Mouse (Mus musculus): Measurements from ENCODE around the gene Slc38a5.

DNA sequence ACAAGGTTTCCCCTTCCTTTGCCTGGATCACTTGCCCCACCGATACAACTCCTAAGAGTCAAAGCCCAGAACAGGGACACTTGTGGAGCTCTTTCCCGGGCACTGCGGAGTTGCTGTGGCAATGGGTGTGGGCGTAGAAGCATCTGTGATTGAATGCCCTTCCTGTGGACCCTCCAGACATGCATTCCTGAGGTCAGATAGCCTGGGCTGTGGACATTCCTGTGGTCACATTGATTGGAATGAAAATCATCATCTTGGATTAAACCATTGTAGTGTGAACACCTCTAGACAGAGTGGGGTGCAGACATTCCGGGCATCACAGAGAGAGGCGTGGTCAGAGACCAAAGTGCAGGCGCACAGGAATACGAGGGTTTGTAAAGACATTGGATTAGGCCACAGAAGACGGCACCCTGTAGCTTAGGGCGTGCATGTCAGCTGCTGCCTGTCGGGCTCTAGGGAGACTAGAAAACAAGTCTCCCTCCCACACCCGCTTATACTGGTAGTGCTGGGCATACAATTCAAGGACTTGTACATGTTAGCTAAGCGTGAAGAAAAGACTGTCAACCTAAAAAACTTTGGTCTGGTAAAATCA is 32.0 kb upstream of the Slc38a5 start:
- no peak for TF ChIP-seq POLR2A (IDR thresholded peaks at IDR 0.05; ENCODE audit: low read depth, low read length)
- TF ChIP-seq CTCF (IDR thresholded peaks at IDR 0.05; ENCODE audit: borderline replicate concordance, insufficient read depth, low read length), result no peak

Measured in embryonic fibroblast, embryonic 13.5 days (primary cell).